Mouse (Mus musculus): Measurements from ENCODE around the gene Olfr632. TPM values are rescaled to one million over a fixed set of nuclear protein-coding genes. Genes with fewer than 3 reads are reported as not detected.

Olfr632 gene
- polyA plus RNA-seq (2021; fragmentation: Nextera tagmentation): not detected in 2 replicates
- long read RNA-seq, experiment 1: 0 reads
- long read RNA-seq, experiment 2: 0 reads

GRCm38 (mm10) chr7:103934264-103934663 is at the start of gene Olfr632:
Gene Olfr632 (plus strand): TSS chr7:103934347.

GRCm38 (mm10) chr7:103886152-103886551 is 48.0 kb upstream of the Olfr632 start, which contains the start of gene Olfr66:
Gene Olfr66 (minus strand): TSS chr7:103886252.

GRCm38 (mm10) chr7:103894385-103894784 is 39.8 kb upstream of the Olfr632 start, which contains the start of gene Olfr64:
Gene Olfr64 (minus strand): TSS chr7:103894485.

GRCm38 (mm10) chr7:103903187-103903586 is 31.0 kb upstream of the Olfr632 start, which contains the start of gene Olfr65:
Gene Olfr65 (plus strand): TSS chr7:103903487.

GRCm38 (mm10) chr7:103928525-103928924 is 5.6 kb upstream of the Olfr632 start, which contains the start of gene Olfr631:
Gene Olfr631 (plus strand): TSS chr7:103928825.

GRCm38 (mm10) chr7:103944137-103944536 is 10.0 kb downstream of the Olfr632 start, which contains the start of gene Olfr633:
Gene Olfr633 (plus strand): TSS chr7:103944437.

GRCm38 (mm10) chr7:103970852-103971251 is 36.7 kb downstream of the Olfr632 start, which contains the start of gene Olfr635:
Gene Olfr635 (plus strand): TSS chr7:103971152.

Other genes with a start within 250 kb of the Olfr632 start
- gene Olfr243, start 219.7 kb upstream of the Olfr632 start, polyA plus RNA-seq (2021; fragmentation: Nextera tagmentation): not detected in 2 replicates
- gene Olfr628, start 204.0 kb upstream of the Olfr632 start, polyA plus RNA-seq (2021; fragmentation: Nextera tagmentation): not detected in 2 replicates
- not detected in 2 replicates for gene Olfr629, start 189.4 kb upstream of the Olfr632 start, polyA plus RNA-seq (2021; fragmentation: Nextera tagmentation)
- not detected in 2 replicates for gene Olfr630, start 177.0 kb upstream of the Olfr632 start, polyA plus RNA-seq (2021; fragmentation: Nextera tagmentation)
- gene Olfr69, start 162.8 kb upstream of the Olfr632 start, polyA plus RNA-seq (2021; fragmentation: Nextera tagmentation): not detected in 2 replicates
- gene Olfr68, start 154.6 kb upstream of the Olfr632 start, polyA plus RNA-seq (2021; fragmentation: Nextera tagmentation): not detected in 2 replicates
- gene Olfr67, start 142.5 kb upstream of the Olfr632 start, polyA plus RNA-seq (2021; fragmentation: Nextera tagmentation): not detected in 2 replicates
- gene Hbb-bt, start 120.4 kb upstream of the Olfr632 start, polyA plus RNA-seq (2021; fragmentation: Nextera tagmentation): 3.2 and 6.0 TPM in 2 replicates
- 18.9 and 25.8 TPM in 2 replicates for gene Hbb-bs, start 106.3 kb upstream of the Olfr632 start, polyA plus RNA-seq (2021; fragmentation: Nextera tagmentation)
- not detected in 2 replicates for gene Hbb-bh2, start 93.8 kb upstream of the Olfr632 start, polyA plus RNA-seq (2021; fragmentation: Nextera tagmentation)
- not detected in 2 replicates for gene Hbb-bh1, start 91.2 kb upstream of the Olfr632 start, polyA plus RNA-seq (2021; fragmentation: Nextera tagmentation)
- 0.20 TPM in 1 of 2 replicates, not detected in the other for gene Hbb-y, start 81.1 kb upstream of the Olfr632 start, polyA plus RNA-seq (2021; fragmentation: Nextera tagmentation)
- gene Olfr66, start 48.1 kb upstream of the Olfr632 start, polyA plus RNA-seq (2021; fragmentation: Nextera tagmentation): not detected in 2 replicates
- gene Olfr64, start 39.9 kb upstream of the Olfr632 start, polyA plus RNA-seq (2021; fragmentation: Nextera tagmentation): not detected in 2 replicates
- not detected in 2 replicates for gene Olfr65, start 30.9 kb upstream of the Olfr632 start, polyA plus RNA-seq (2021; fragmentation: Nextera tagmentation)
- not detected in 2 replicates for gene Olfr631, start 5.5 kb upstream of the Olfr632 start, polyA plus RNA-seq (2021; fragmentation: Nextera tagmentation)
- gene Olfr633, start 10.1 kb downstream of the Olfr632 start, polyA plus RNA-seq (2021; fragmentation: Nextera tagmentation): not detected in 2 replicates
- 0.01 TPM in 1 of 2 replicates, not detected in the other for gene Olfr635, start 36.8 kb downstream of the Olfr632 start, polyA plus RNA-seq (2021; fragmentation: Nextera tagmentation)
- gene Olfr638, start 64.4 kb downstream of the Olfr632 start, polyA plus RNA-seq (2021; fragmentation: Nextera tagmentation): not detected in 2 replicates
- gene Olfr639, start 83.0 kb downstream of the Olfr632 start, polyA plus RNA-seq (2021; fragmentation: Nextera tagmentation): 0.01 TPM in 1 of 2 replicates, not detected in the other
- not detected in 2 replicates for gene Olfr640, start 91.2 kb downstream of the Olfr632 start, polyA plus RNA-seq (2021; fragmentation: Nextera tagmentation)
- gene Olfr641, start 101.1 kb downstream of the Olfr632 start, polyA plus RNA-seq (2021; fragmentation: Nextera tagmentation): not detected in 2 replicates
- not detected in 2 replicates for gene Olfr642, start 118.3 kb downstream of the Olfr632 start, polyA plus RNA-seq (2021; fragmentation: Nextera tagmentation)
- gene 4930516K23Rik, start 127.1 kb downstream of the Olfr632 start, polyA plus RNA-seq (2021; fragmentation: Nextera tagmentation): not detected in 2 replicates
- not detected in 2 replicates for gene Olfr644, start 137.5 kb downstream of the Olfr632 start, polyA plus RNA-seq (2021; fragmentation: Nextera tagmentation)
- not detected in 2 replicates for gene Olfr645, start 151.1 kb downstream of the Olfr632 start, polyA plus RNA-seq (2021; fragmentation: Nextera tagmentation)
- gene Olfr646, start 170.5 kb downstream of the Olfr632 start, polyA plus RNA-seq (2021; fragmentation: Nextera tagmentation): not detected in 2 replicates
- gene Ubqln5, start 195.5 kb downstream of the Olfr632 start, polyA plus RNA-seq (2021; fragmentation: Nextera tagmentation): not detected in 2 replicates
- not detected in 2 replicates for gene Olfr643, start 203.1 kb downstream of the Olfr632 start, polyA plus RNA-seq (2021; fragmentation: Nextera tagmentation)
- not detected in 2 replicates for gene Ubqln3, start 208.9 kb downstream of the Olfr632 start, polyA plus RNA-seq (2021; fragmentation: Nextera tagmentation)
- not detected in 2 replicates for gene Ubqlnl, start 216.2 kb downstream of the Olfr632 start, polyA plus RNA-seq (2021; fragmentation: Nextera tagmentation)
- not detected in 2 replicates for gene Olfm5, start 230.5 kb downstream of the Olfr632 start, polyA plus RNA-seq (2021; fragmentation: Nextera tagmentation)
- gene Olfr648, start 249.0 kb downstream of the Olfr632 start, polyA plus RNA-seq (2021; fragmentation: Nextera tagmentation): 0.04 and 0.09 TPM in 2 replicates

All from left cerebral cortex, adult 6 months (tissue).